Mouse (Mus musculus) testis, adult 2 months (tissue): ENCODE measurements around the gene Slc5a11.

Source experiments
- CTCF ChIP-seq: fragments of 200-500 bp; IDR thresholded peaks from 2 replicates; pipeline ENCODE4 v1.5.1; 2012; ENCODE audit warnings: low read depth, mild to moderate bottlenecking, inconsistent platforms, low read length, moderate library complexity; ENCODE audit not compliant: control insufficient read depth, insufficient read depth, insufficient replicate concordance
- POLR2A ChIP-seq: fragments of 200-500 bp; IDR thresholded peaks from 2 replicates; pipeline ENCODE4 v1.6.1; 2012; ENCODE audit warnings: low read depth, mild to moderate bottlenecking, inconsistent platforms, low read length, moderate library complexity; ENCODE audit not compliant: control insufficient read depth

DNA sequence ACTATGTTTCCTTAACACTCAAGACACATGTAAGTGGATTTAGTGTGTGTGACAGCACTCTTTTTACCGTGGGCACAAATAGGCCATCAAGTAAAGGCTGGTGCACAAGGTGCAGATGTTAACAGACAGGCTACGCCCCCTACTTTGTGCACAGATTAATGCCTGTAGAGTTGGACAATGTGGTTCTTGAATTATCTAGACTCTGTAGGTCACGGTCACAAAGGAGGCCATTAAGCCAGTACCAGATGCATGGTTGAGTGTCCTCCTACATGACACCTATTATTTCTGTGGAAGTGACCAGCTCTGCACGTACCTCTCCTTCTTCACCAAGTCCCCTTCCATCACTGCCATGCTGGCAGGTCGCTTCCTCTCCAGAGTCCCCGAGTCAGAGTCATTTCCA is 81.5 kb downstream of the Slc5a11 start:
- TF ChIP-seq POLR2A (no peak), CTCF (no peak)
